ENCODE assay signal across 8 mouse cellular contexts in the genomic region with DNA sequence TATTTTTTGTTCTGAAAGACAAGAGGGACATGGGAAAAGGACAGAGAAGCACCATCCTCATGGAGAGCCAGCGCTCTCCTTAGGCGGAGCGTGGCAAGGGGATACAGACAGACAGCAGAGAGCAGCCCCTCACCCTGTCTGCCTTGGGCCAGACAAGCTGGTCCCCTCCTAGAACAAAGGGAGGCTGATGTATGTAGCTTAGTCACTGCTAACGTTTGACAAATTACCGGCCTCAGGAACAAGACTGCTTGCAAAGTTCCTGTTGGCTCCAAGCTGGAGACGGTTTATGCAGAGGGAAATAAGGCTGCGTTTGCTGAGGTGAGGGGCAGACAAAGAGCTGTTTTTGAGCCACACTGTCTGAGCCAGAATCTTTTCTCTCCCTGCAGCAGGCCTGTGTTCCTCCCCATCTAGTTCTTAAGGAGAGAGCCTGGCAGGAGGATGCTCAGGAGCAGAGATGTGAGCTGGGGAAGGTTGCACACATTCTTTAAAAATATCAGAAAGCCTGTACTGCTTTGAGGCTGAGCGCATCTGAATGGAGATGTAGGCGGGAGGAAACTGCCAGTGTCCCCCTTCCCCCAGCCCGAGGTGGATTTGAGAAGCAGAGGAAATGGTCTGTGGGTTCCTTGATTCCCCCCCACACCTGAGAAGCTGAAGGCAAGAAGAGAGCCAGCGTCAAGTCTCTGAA. TPM values are rescaled to one million over a fixed set of nuclear protein-coding genes. Genes with fewer than 3 reads are reported as not detected.
DNase-seq lines count a peak whose midpoint lies in the region; ATAC-seq lines count a peak whose summit lies in the region.
"Had no signal": no experiment of that assay in that cellular context is flagged by ENCODE, and none has a peak within 500 bp of the region (broad histone marks: within the 10 kb centered on the region; RNA-seq: fewer than 3 reads in every experiment).

No protein-coding gene starts in this region.

- H3K9ac ChIP-seq in hindbrain, embryonic 13.5 days, result peak overlapping the region; percentile 51
- H3K9ac ChIP-seq in neural tube, embryonic 13.5 days, result peak overlapping the region; percentile 51

- H3K27ac ChIP-seq in hindbrain, embryonic 13.5 days, result peak overlapping the region; percentile 87
- H3K27ac ChIP-seq in neural tube, embryonic 13.5 days (replicated peaks), result peak overlapping the region; percentile 75

- H3K4me2 ChIP-seq in hindbrain, embryonic 13.5 days, result no peak overlapping the region
- H3K4me2 ChIP-seq in neural tube, embryonic 13.5 days, result no peak overlapping the region

- peak; percentile 40 to 57 for DNase-seq in CD8-positive naive resting alpha-beta T cell, adult 2 months (ENCODE audit: low read depth in 2 of 2, low spot score in 2 of 2)
- DNase-seq in embryo, embryonic 10 days (ENCODE audit: low spot score), result peak; percentile 55
- DNase-seq in cerebellum, adult 11 months, result no peak
- no peak for DNase-seq in layer of hippocampus, postnatal 36 days
- no peak for DNase-seq in spleen, adult 12 weeks (ENCODE audit: low spot score)
- DNase-seq: cerebellum, postnatal 25 days had no signal

- WGBS in hindbrain, embryonic 13.5 days, result 21% methylated on average over 11 of the region's 11 CpGs
- 35% methylated on average over 11 of the region's 11 CpGs for WGBS in neural tube, embryonic 13.5 days

- H3K36me3 ChIP-seq in hindbrain, embryonic 13.5 days, result no peaks in the 10 kb centered on the region
- H3K36me3 ChIP-seq in neural tube, embryonic 13.5 days, result no peaks in the 10 kb centered on the region

- H3K9me3 ChIP-seq in hindbrain, embryonic 13.5 days, result no peaks in the 10 kb centered on the region
- H3K9me3 ChIP-seq in neural tube, embryonic 13.5 days, result no peaks in the 10 kb centered on the region

- no peaks in the 10 kb centered on the region for H3K27me3 ChIP-seq in hindbrain, embryonic 13.5 days
- H3K27me3 ChIP-seq in neural tube, embryonic 13.5 days, result no peaks in the 10 kb centered on the region

- peaks cover 47% of the 10 kb centered on the region for H3K4me1 ChIP-seq in hindbrain, embryonic 13.5 days (replicated peaks)
- peaks cover 43% of the 10 kb centered on the region for H3K4me1 ChIP-seq in neural tube, embryonic 13.5 days (replicated peaks)

- ATAC-seq in hindbrain, embryonic 13.5 days (ENCODE audit: low FRiP score), result peak; percentile 60; the same call in 1 of the 2 replicates
- ATAC-seq in neural tube, embryonic 13.5 days (ENCODE audit: low read depth), result peak; percentile 47; the same call in 1 of the 2 replicates

- H3K4me3 ChIP-seq in hindbrain, embryonic 13.5 days, result no peak overlapping the region
- no peak overlapping the region for H3K4me3 ChIP-seq in neural tube, embryonic 13.5 days

RNA-seq across cellular contexts. Expression of gene Calm1, which starts 28.9 kb away (rescaled TPM):
- polyA plus RNA-seq in hindbrain, embryonic 13.5 days (2015; fragmentation: Nextera tagmentation; extraction: Ambion mirVana), result 2,269 and 2,272 TPM in 2 replicates
- 2,474 and 2,486 TPM in 2 replicates for polyA plus RNA-seq in neural tube, embryonic 13.5 days (2015; fragmentation: Nextera tagmentation; extraction: Ambion mirVana)
- 1,000 to 10,000 TPM; 2,038 to 2,139 TPM for total RNA-seq in layer of hippocampus, postnatal 36 days (2021)

Comparison
In these comparisons a context has a peak if more than half of its experiments do, and no peak if none do; other contexts are left out.
1. DNase-seq: peak in CD8-positive naive resting alpha-beta T cell, adult 2 months (2 of 2) and embryo, embryonic 10 days (single experiment); none in cerebellum, adult 11 months (single experiment), layer of hippocampus, postnatal 36 days (0 of 2) and spleen, adult 12 weeks (single experiment).